Mouse (Mus musculus) right cerebral cortex, postnatal 4 days (tissue): ENCODE data around the gene Gfra1.

Experiments used
- DNase-seq: peaks from one replicate; pipeline ENCODE4 v3.0.0-alpha.2; 2022

Gfra1 gene

GRCm38 (mm10) chr19:58243604-58244003 lies 212.1 kb downstream of the Gfra1 start:
- no peak for DNase-seq

- no peak for DNase-seq
These were observed 217.4 kb downstream of the Gfra1 start for GRCm38 (mm10) chr19:58238325-58238724.

GRCm38 (mm10) chr19:58227725-58228124 lies 228.0 kb downstream of the Gfra1 start:
- no peak for DNase-seq

- no peak for DNase-seq
These were observed 228.8 kb downstream of the Gfra1 start for GRCm38 (mm10) chr19:58226882-58227281.

GRCm38 (mm10) chr19:58220061-58220831 lies 235.5 kb downstream of the Gfra1 start:
- DNase-seq, result no peak

- no peak for DNase-seq
These were observed 238.1 kb downstream of the Gfra1 start for GRCm38 (mm10) chr19:58217591-58217990.

- DNase-seq, result no peak
These were observed 249.1 kb downstream of the Gfra1 start for GRCm38 (mm10) chr19:58206496-58207044.

GRCm38 (mm10) chr19:58205470-58205869 lies 250.2 kb downstream of the Gfra1 start:
- no peak for DNase-seq

GRCm38 (mm10) chr19:58202627-58203026 lies 253.1 kb downstream of the Gfra1 start:
- no peak for DNase-seq

GRCm38 (mm10) chr19:58199679-58200078 lies 256.0 kb downstream of the Gfra1 start:
- DNase-seq, result no peak

GRCm38 (mm10) chr19:58193733-58194456 lies 261.8 kb downstream of the Gfra1 start:
- DNase-seq, result no peak

GRCm38 (mm10) chr19:58190947-58191346 lies 264.8 kb downstream of the Gfra1 start:
- DNase-seq, result no peak

- DNase-seq, result no peak
These were observed 269.2 kb downstream of the Gfra1 start for GRCm38 (mm10) chr19:58186558-58186957.
